Mouse (Mus musculus) limb, embryonic 13.5 days (tissue): ENCODE results near the gene N4bp2. TPM values are rescaled to one million over a fixed set of nuclear protein-coding genes. Genes with fewer than 3 reads are reported as not detected.

ENCODE experiments used
- ATAC-seq: fragments of 200-750 bp; cut with Nextera tagmentation; 2 replicates; pipeline ENCODE4 v1.8.0; 2017; ENCODE audit warnings: low read depth, moderate number of reproducible peaks, moderate TSS enrichment; ENCODE audit not compliant: low FRiP score
- H3K27ac ChIP-seq: fragments of 300-500 bp; sonication (generic); 2 replicates; pipeline ENCODE4 v1.5.1; 2015; ENCODE audit warnings: inconsistent platforms, mild to moderate bottlenecking, moderate library complexity
- H3K27me3 ChIP-seq: fragments of 300-500 bp; sonication (generic); 2 replicates; pipeline ENCODE4 v1.6.1; 2015; ENCODE audit warnings: mild to moderate bottlenecking, inconsistent platforms
- H3K36me3 ChIP-seq: fragments of 300-500 bp; sonication (generic); 2 replicates; pipeline ENCODE4 v1.6.1; 2015; ENCODE audit warnings: inconsistent platforms, mild to moderate bottlenecking, moderate library complexity
- H3K4me1 ChIP-seq: fragments of 300-500 bp; sonication (generic); 2 replicates; pipeline ENCODE4 v1.6.1; 2015; ENCODE audit warnings: inconsistent platforms
- H3K4me2 ChIP-seq: fragments of 300-500 bp; sonication (generic); replicated peaks from 2 replicates; pipeline ENCODE4 v1.6.1; 2015; ENCODE audit warnings: inconsistent platforms, mild to moderate bottlenecking, moderate library complexity
- H3K4me3 ChIP-seq: fragments of 300-500 bp; sonication (generic); 2 replicates; pipeline ENCODE4 v1.5.1; 2015; ENCODE audit warnings: moderate library complexity, mild to moderate bottlenecking, inconsistent platforms
- H3K9ac ChIP-seq: fragments of 300-500 bp; sonication (generic); 2 replicates; pipeline ENCODE4 v1.6.1; 2015; ENCODE audit warnings: mild to moderate bottlenecking, inconsistent platforms
- H3K9me3 ChIP-seq: fragments of 300-500 bp; sonication (generic); 2 replicates; pipeline ENCODE4 v1.6.1; 2016; ENCODE audit warnings: inconsistent platforms
- WGBS: fragments of 180-500 bp; shearing (Covaris S2); methylation state at CpG from one replicate; pipeline ENCODE4 v1.1.7; 2015; 5-methylcytosine and 5-hydroxymethylcytosine counted together
- polyA plus RNA-seq: library from polyadenylated mRNA; unstranded; fragments of >200 nt; fragmentation: Nextera tagmentation; extraction: Ambion mirVana; gene quantifications from 2 replicates; pipeline ENCODE4 v1.2.1, GENCODE M21; 2015

The N4bp2 gene
- polyA plus RNA-seq, 1 experiment from 2014 or later = 37.0 TPM

DNA sequence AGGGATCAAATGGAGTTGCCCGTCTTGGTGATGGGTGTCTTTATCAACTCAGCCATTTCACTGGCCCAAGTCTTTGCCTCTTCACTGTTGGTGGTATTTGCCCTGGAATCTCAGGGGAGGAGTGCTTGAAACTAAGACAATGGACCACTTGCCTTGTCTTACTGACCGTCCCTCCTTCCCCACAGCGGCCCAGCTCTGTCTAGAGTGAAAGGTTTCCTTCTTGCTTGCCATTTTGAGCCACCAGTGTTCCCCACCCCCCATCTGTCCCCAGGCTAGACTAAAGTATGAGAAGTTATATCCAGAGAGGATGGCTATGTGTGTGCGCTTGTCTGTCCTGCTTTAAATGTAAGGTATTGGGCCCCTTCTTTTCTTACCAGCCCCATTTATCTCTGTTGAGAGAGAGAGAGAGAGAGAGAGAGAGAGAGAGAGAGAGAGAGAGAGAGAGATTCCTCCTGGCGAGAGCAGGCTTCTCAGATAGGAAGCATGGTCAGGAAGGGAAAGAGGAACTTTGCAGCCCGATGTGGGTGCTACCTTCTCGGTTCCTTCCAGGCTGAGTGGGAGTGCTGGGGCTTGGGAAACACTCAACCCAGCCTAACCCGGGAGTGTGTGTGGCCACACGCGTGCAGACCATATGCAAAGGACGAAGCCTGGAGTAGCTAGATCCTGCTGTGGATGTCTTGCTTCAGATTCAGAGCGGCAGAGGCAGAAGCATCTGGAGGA is 97.1 kb downstream of the N4bp2 start:
- H3K4me3 ChIP-seq = no peak overlapping the region
- 83% methylated on average over 12 of the region's 12 CpGs for WGBS

DNA sequence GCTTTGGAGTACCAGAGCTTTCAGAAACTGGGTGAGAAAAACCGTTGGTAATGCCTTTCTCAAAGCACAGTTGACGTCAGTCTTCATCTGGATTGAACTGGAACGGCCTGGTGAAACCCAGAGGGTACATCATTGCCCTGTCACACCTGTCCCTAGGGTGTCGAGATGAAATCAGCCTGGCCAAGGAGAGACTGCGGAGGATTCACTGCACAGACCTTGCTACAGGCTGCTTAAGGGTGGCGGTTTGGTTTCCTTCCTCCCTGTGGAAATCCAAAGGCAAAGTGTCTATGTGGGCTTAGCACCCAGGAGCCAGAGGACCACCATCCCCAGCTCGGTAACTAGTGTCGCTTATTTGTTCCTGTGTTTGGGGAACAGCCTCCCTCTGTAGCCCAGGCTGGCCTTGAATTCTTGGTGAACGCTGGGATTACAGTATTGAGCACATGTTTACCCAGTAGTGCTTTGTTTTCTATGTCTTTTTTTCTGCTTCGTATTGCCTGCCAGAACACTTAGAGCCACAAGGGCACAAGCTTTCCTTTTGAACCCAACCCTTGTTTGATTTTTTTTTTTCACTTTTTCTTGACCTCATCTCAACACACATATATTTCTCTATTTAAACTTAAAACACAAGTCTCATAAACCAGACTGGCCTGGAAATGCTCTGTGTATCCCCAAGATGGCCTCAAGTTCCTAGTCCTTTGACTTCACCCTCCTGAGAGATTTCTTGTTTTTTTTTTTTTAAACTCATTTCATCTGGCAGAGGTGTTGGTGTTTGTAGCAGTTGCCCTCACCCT is 98.0 kb downstream of the N4bp2 start, which contains the start of gene Rhoh:
Gene Rhoh, plus strand, starts transcription at position 60 of the 791 bp plus-strand sequence.
- ATAC-seq = no peak

More for the DNA sequence above, 97.1 kb downstream of the N4bp2 start:
- no peaks in the 10 kb centered on the region for H3K27me3 ChIP-seq
- H3K4me1 ChIP-seq = peaks cover 13% of the 10 kb centered on the region; the same call in 1 of the 2 replicates
- H3K27ac ChIP-seq = no peak overlapping the region
- H3K9ac ChIP-seq = no peak overlapping the region
- no peaks in the 10 kb centered on the region for H3K36me3 ChIP-seq
- H3K4me2 ChIP-seq = no peak overlapping the region
- H3K9me3 ChIP-seq = no peaks in the 10 kb centered on the region
- ATAC-seq = no peak

DNA sequence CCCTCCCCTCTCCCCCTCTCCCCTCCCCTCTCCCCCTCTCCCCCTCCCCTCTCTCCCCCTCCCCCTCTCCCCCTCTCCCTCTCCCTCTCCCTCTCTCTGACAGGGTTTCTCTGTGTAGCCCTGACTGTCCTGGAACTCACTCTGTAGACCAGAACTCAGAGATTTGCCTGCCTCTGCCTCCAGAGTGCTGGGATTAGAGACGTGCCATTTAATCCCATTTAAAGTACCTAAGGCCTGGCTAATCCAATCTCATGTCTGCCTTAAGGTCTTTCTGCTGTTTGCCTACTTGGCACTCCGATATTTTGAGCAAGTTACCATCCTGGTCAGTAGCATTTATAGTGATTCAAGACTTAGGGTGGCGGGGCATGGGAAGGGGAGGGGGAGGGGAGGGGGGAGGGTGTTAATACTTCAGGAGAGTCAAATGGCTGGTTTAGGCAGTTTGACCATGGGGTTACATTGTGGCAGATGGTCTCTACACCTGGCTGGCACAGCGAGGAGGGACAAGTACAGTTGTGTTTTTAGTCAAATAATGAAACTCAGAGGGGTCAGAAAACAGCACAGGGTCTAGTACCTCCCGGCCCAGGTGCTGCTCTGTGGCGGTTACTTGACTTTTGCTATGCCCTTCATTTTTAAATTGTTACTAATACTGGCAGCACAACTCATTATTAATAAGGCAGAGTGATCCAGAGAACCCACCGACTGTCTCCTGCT is 99.1 kb downstream of the N4bp2 start:
- H3K4me2 ChIP-seq = no peak overlapping the region
- H3K36me3 ChIP-seq = no peaks in the 10 kb centered on the region
- no peak overlapping the region for H3K9ac ChIP-seq
- no peaks in the 10 kb centered on the region for H3K9me3 ChIP-seq
- no peaks in the 10 kb centered on the region for H3K27me3 ChIP-seq
- H3K4me1 ChIP-seq = peaks cover 13% of the 10 kb centered on the region; the same call in 1 of the 2 replicates
- H3K4me3 ChIP-seq = no peak overlapping the region
- no peak for ATAC-seq
- no peak overlapping the region for H3K27ac ChIP-seq
- 92% methylated on average over 7 of the region's 7 CpGs for WGBS

More for the DNA sequence above, 98.0 kb downstream of the N4bp2 start, which contains the start of gene Rhoh:
- H3K27me3 ChIP-seq = no peaks in the 10 kb centered on the region
- H3K4me2 ChIP-seq = no peak within 1 kb of the TSS
- no peak within 1 kb of the TSS for H3K4me3 ChIP-seq
- H3K9ac ChIP-seq = no peak within 1 kb of the TSS
- WGBS = 85% methylated on average over 10 of the region's 10 CpGs
- peaks cover 13% of the 10 kb centered on the region; the same call in 1 of the 2 replicates for H3K4me1 ChIP-seq
- no peaks in the 10 kb centered on the region for H3K36me3 ChIP-seq
- no peak within 1 kb of the TSS for H3K27ac ChIP-seq
- no peaks in the 10 kb centered on the region for H3K9me3 ChIP-seq

DNA sequence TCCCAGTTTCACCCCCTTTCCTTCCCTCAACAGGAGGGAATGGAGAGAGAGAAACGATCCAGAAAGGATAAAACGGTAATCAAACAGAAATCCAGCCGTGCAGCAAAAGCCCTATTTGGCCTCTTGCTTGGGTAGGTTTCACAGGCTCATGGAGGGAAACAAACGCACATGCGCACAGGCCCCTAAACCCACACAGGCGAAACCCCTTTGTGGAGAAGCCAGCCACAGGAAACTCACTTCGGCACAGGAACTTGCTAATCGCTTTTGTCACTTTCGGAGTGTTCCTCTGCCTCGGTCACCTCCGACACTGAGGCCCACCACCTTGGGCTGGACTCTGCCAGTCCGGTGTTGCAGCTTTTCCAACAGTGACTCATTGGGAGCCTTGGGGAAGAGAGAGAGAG is 100.0 kb downstream of the N4bp2 start:
- Histone ChIP-seq H3K36me3 (no peaks in the 10 kb centered on the region), H3K4me2 (no peak overlapping the region), H3K9ac (no peak overlapping the region), H3K4me1 (peaks cover 13% of the 10 kb centered on the region; the same call in 1 of the 2 replicates), H3K9me3 (no peaks in the 10 kb centered on the region), H3K4me3 (no peak overlapping the region), H3K27ac (no peak overlapping the region), H3K27me3 (no peaks in the 10 kb centered on the region)
- WGBS = 83% methylated on average over 12 of the region's 12 CpGs
- no peak for ATAC-seq

DNA sequence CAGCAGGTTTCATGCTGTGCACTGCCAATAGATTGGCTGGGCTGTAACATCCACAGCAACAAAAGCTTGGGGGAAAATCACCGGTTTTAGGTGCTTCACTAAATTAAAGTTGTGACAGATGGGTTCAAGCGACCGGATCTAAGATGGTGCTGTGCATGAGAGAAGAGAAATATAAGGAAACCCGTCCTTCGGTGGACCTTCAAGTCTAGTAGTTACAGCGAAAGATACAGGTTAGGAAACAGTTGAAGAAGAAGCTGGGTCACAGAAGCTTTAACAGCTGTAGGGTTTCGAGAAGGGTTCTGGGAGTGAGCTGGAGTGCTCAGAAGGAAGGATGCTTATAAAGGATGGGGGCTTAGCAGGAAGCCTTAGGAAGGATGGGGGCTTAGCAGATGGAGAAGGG is 101.2 kb downstream of the N4bp2 start:
- no peak overlapping the region for H3K27ac ChIP-seq
- H3K4me1 ChIP-seq = 0 out of 2 replicates have a peak, but pooled peaks cover 3% of the 10 kb centered on the region
- no peak for ATAC-seq
- 92% methylated on average over 7 of the region's 7 CpGs for WGBS
- no peak overlapping the region for H3K9ac ChIP-seq
- H3K27me3 ChIP-seq = no peaks in the 10 kb centered on the region
- H3K4me2 ChIP-seq = no peak overlapping the region
- no peaks in the 10 kb centered on the region for H3K9me3 ChIP-seq
- H3K4me3 ChIP-seq = no peak overlapping the region
- no peaks in the 10 kb centered on the region for H3K36me3 ChIP-seq

DNA sequence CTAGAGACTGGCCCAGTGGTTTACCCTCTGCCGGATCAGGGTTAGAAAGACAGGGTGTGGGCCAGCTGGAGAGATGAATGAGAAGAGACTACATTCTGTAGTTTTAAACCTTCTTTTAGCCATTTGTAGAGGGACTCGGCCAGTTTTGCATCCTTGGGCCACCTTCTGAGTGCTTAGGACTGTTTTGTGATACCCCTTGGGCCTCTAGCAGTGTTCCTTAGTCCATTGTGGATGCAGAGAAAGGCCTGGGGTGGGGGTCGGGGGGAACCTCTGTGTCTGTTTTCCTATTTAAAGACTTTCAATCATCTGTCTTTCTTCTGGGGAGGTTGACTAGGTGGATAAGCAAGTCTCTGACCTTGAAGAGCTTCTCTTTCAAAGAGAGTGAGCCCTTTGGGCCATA is 101.6 kb downstream of the N4bp2 start:
- no peaks in the 10 kb centered on the region for H3K27me3 ChIP-seq
- no peak overlapping the region for H3K27ac ChIP-seq
- no peaks in the 10 kb centered on the region for H3K36me3 ChIP-seq
- ATAC-seq = no peak
- no peaks in the 10 kb centered on the region for H3K9me3 ChIP-seq
- no peak overlapping the region for H3K4me2 ChIP-seq
- no peak overlapping the region for H3K9ac ChIP-seq
- 81% methylated on average over 3 of the region's 3 CpGs for WGBS
- H3K4me1 ChIP-seq = no peaks in the 10 kb centered on the region
- H3K4me3 ChIP-seq = no peak overlapping the region

DNA sequence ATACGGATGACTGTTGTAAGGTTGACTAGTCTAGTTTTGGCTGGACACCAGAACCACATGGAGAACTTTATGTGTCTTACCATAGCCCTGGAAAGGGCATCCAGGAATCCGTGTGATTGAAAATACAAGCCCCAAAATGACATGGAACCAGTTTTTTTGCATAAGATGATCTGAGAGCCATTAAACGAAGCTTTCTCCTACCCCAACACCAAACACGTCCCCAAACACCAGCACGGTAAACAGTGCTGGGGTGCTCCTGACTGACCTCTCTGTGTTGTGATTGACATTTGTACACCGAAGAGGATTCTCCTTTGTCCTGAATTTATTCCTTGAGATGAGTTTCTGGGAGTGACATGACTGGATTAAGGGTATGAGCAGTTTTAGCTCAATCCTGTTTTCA is 103.3 kb downstream of the N4bp2 start:
- 87% methylated on average over 6 of the region's 6 CpGs for WGBS
- H3K4me1 ChIP-seq = no peaks in the 10 kb centered on the region
- no peaks in the 10 kb centered on the region for H3K36me3 ChIP-seq
- ATAC-seq = no peak
- no peaks in the 10 kb centered on the region for H3K27me3 ChIP-seq
- no peak overlapping the region for H3K27ac ChIP-seq
- H3K9me3 ChIP-seq = no peaks in the 10 kb centered on the region
- no peak overlapping the region for H3K9ac ChIP-seq
- no peak overlapping the region for H3K4me2 ChIP-seq
- H3K4me3 ChIP-seq = no peak overlapping the region

DNA sequence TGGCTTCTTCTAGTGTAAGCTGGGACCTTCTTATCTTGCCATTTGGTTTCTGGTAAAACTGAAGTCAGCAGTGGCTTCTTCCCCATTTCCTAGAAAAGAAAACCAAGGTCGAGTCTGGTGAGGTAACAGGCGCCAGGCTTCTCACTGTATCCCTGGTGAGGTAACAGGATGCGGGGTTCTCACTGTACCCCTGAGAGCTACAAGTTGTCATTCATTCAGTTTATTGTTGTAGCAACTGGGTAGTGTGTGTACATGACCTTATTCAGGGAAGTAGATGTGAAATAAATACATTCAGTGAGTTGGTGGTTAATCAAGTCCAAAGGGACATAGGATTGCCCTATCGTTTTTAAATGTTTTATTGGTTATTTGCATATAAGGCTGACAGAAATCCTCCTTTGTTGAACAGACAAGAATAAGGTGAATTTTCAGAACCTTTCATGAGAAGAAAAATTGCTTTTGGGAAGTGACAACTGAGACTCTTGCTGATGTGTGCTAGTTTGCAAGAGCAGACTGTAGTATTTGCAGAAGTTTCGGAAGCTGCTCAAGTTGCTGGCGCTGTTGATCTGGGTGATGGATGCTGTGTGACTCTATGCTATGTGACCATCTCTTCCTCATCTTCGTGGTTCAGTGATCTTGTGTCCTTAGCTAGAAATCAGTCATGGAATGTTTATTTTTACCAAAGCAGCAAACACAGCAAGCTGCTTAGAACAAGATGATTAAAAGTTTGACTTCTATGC is 104.2 kb downstream of the N4bp2 start:
- Histone ChIP-seq H3K4me3 (no peak overlapping the region), H3K27ac (no peak overlapping the region), H3K4me1 (peaks cover 5% of the 10 kb centered on the region; the same call in 1 of the 2 replicates), H3K9me3 (no peaks in the 10 kb centered on the region), H3K27me3 (no peaks in the 10 kb centered on the region), H3K36me3 (no peaks in the 10 kb centered on the region), H3K9ac (no peak overlapping the region), H3K4me2 (no peak overlapping the region)
- no peak for ATAC-seq
- WGBS = 78% methylated on average over 7 of the region's 7 CpGs

DNA sequence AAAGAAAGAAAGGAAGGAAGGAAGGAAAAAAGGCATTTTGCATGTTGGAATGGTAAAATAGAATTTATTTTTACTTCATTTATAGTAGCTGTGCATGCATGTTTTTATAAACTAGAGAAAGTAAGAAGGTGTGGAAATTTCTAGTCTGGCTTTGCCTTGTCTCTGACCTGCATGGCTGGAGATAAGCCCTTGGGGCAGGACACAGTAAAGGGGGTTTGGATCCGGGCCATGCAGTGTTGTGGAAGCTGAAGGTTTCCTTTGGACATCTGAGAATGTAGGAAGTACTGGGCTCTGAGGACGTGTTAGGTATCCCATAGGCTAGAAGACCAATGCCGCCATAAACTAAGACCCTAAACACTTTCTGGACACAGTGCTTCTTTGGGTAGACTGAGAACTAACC is 105.1 kb downstream of the N4bp2 start:
- no peaks in the 10 kb centered on the region for H3K27me3 ChIP-seq
- no peak for ATAC-seq
- 61% methylated on average over 3 of the region's 3 CpGs for whole genome bisulfite sequencing

DNA sequence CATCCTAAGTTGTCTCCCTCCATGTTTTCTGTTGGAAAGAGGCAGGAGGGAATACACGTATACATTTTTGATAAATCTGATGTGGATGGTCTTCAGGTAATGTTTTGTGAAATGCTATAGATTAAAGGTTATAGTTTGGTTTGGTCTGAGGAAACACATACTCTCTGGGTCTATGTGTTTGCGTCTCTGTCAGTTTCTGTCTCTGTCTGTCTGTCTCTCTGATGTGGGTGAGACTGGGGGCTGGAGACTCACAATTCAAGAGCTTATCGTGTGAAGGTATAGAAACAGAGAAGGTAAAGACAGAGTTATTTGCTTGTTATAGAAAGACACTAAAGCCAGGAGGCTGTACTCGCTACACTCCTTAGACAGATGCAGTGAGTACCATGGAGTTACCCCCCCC is 106.3 kb downstream of the N4bp2 start:
- Histone ChIP-seq H3K9me3 (no peaks in the 10 kb centered on the region), H3K9ac (no peak overlapping the region), H3K27ac (no peak overlapping the region), H3K4me1 (peaks cover 5% of the 10 kb centered on the region; the same call in 1 of the 2 replicates), H3K4me3 (no peak overlapping the region), H3K36me3 (no peaks in the 10 kb centered on the region), H3K27me3 (no peaks in the 10 kb centered on the region), H3K4me2 (no peak overlapping the region)
- no peak for ATAC-seq
- WGBS = 83% methylated on average over 4 of the region's 4 CpGs

More for the DNA sequence above, 105.1 kb downstream of the N4bp2 start:
- Histone ChIP-seq H3K4me3 (no peak overlapping the region), H3K36me3 (no peaks in the 10 kb centered on the region), H3K27ac (no peak overlapping the region), H3K9ac (no peak overlapping the region), H3K4me2 (no peak overlapping the region), H3K4me1 (peaks cover 5% of the 10 kb centered on the region; the same call in 1 of the 2 replicates), H3K9me3 (no peaks in the 10 kb centered on the region)

DNA sequence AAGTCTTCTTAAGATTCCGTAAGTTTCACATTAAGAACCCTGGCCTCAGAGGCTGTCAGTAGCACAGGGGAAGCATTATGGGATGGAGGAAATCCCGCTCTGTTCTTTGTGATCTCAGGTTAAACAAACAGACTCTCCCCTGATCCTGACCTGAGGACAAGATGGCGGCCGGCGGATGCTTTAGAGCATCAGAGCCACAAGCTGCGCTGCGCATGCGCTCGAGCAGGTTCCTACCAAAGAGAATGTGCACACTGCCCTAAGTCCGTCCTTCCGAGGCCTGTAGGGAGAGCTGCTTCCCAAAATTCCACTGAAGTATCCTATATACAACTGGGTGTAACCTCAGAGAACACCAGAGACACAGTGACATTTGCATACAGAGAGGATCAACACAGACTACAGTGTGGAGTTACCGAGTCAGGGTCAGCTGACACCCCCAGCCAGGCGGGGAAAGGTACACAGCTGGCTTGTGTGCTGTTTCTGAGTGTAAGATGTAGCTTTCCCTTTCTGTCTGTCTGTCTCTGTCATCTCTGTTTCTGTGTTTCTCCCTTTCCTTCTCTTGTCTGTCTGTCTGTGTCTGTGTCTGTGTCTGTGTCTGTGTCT is 108.1 kb downstream of the N4bp2 start:
- Histone ChIP-seq H3K4me1 (peaks cover 5% of the 10 kb centered on the region; the same call in 1 of the 2 replicates), H3K36me3 (no peaks in the 10 kb centered on the region), H3K4me2 (no peak overlapping the region), H3K9ac (no peak overlapping the region), H3K27ac (no peak overlapping the region), H3K9me3 (no peaks in the 10 kb centered on the region), H3K27me3 (no peaks in the 10 kb centered on the region), H3K4me3 (no peak overlapping the region)
- 85% methylated on average over 13 of the region's 13 CpGs for WGBS
- no peak for ATAC-seq
